Mouse (Mus musculus): ENCODE measurements around the gene Trpm2. TPM values are rescaled to one million over a fixed set of nuclear protein-coding genes. Genes with fewer than 3 reads are reported as not detected.

The Trpm2 gene
- total RNA-seq, 2 experiments from 2014 or later = 27.4 to 29.6 TPM

GRCm38 (mm10) chr10:77864762-77865143, 105.6 kb downstream of the Trpm2 start:
- intact Hi-C loops (cut with DNase I) = no loop called here
- no peak for DNase-seq (ENCODE audit: extremely low spot score in 1 of 2, low spot score in 2 of 2)

- no peak for DNase-seq (ENCODE audit: extremely low spot score in 1 of 2, low spot score in 2 of 2)
- intact Hi-C loops (cut with DNase I) = no loop called here
Measured at GRCm38 (mm10) chr10:77864067-77864761, 106.1 kb downstream of the Trpm2 start.

DNA sequence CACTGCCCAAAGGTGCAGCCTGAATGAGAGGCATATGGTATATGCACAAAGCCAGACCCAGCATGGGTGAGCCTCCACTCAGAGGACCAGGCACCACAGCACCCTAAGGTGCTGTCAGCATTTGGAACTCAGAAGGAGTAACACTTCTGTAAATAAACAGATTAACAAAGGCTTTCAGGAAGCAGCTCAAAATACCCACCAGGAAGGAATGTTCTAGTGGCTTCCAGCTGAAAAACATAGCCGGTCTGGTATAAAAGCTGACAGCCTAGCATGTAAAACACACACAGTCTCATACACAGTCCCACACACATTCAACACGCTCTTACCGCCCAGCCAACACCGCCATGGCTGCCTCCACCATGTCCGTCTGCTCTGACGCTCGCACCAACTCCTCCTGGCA, 108.7 kb downstream of the Trpm2 start, which contains the start of gene Gm3285:
Gene Gm3285 (plus strand): TSS at position 301 of the 400 bp plus-strand sequence.
- intact Hi-C loops (cut with DNase I) = no loop called here
- no peak for DNase-seq (ENCODE audit: extremely low spot score in 1 of 2, low spot score in 2 of 2)

Other genes with a start within 250 kb of the Trpm2 start
- gene Krtap12-1, start 250.0 kb downstream of the Trpm2 start, total RNA-seq (2021) = not detected
- gene Gm10100, start 244.1 kb downstream of the Trpm2 start, total RNA-seq (2021) = not detected
- gene Gm18596, start 227.9 kb downstream of the Trpm2 start, total RNA-seq (2021) = not detected
- not detected for gene Gm9736, start 219.2 kb downstream of the Trpm2 start, total RNA-seq (2021)
- gene Gm3233, start 210.9 kb downstream of the Trpm2 start, total RNA-seq (2021) = not detected
- not detected for gene Gm3238, start 199.2 kb downstream of the Trpm2 start, total RNA-seq (2021)
- gene Gm7138, start 193.6 kb downstream of the Trpm2 start, total RNA-seq (2021) = not detected
- not detected for gene Gm3250, start 188.0 kb downstream of the Trpm2 start, total RNA-seq (2021)
- not detected for gene Gm7137, start 182.4 kb downstream of the Trpm2 start, total RNA-seq (2021)
- not detected for gene Gm9639, start 175.5 kb downstream of the Trpm2 start, total RNA-seq (2021)
- not detected for gene Gm19668, start 171.4 kb downstream of the Trpm2 start, total RNA-seq (2021)
- not detected for gene Gm9507, start 158.7 kb downstream of the Trpm2 start, total RNA-seq (2021)
- gene Gm2696, start 155.9 kb downstream of the Trpm2 start, total RNA-seq (2021) = not detected
- not detected for gene Krtap10-4, start 143.5 kb downstream of the Trpm2 start, total RNA-seq (2021)
- not detected for gene Krtap10-10, start 134.6 kb downstream of the Trpm2 start, total RNA-seq (2021)
- not detected for gene Gm36176, start 123.8 kb downstream of the Trpm2 start, total RNA-seq (2021)
- gene Gm10318, start 117.7 kb downstream of the Trpm2 start, total RNA-seq (2021) = not detected
- not detected for gene Gm3285, start 108.6 kb downstream of the Trpm2 start, total RNA-seq (2021)
- gene Lrrc3, start 68.0 kb downstream of the Trpm2 start, total RNA-seq (2021) = 10 to 100 TPM; 31.7 to 33.5 TPM
- 10 to 100 TPM; 31.9 to 37.4 TPM for gene 1810043G02Rik, start 8.0 kb upstream of the Trpm2 start, total RNA-seq (2021)
- gene Pfkl, start 39.5 kb upstream of the Trpm2 start, total RNA-seq (2021) = 10 to 100 TPM; 82.7 to 90.8 TPM
- gene Dnmt3l, start 71.4 kb upstream of the Trpm2 start, total RNA-seq (2021) = under 1 TPM in 1 of 2 experiments, not detected in 1; 0.81 TPM
- under 1 TPM in 1 of 2 experiments, not detected in 1; 0.28 TPM for gene Aire, start 73.0 kb upstream of the Trpm2 start, total RNA-seq (2021)
- gene Icosl, start 98.7 kb upstream of the Trpm2 start, total RNA-seq (2021) = 1 to 10 TPM; 1.4 to 1.9 TPM
- 10 to 100 TPM; 85.0 to 93.0 TPM for gene D10Jhu81e, start 199.2 kb upstream of the Trpm2 start, total RNA-seq (2021)
- gene Pwp2, start 214.6 kb upstream of the Trpm2 start, total RNA-seq (2021) = 10 to 100 TPM; 18.5 to 18.7 TPM